Mouse (Mus musculus) forebrain, postnatal 0 days (tissue): ENCODE measurements around the gene 4930469K13Rik. TPM values are rescaled to one million over a fixed set of nuclear protein-coding genes. Genes with fewer than 3 reads are reported as not detected.

Experiments
- ATAC-seq: fragments of 200-750 bp; cut with Nextera tagmentation; 2 replicates; pipeline ENCODE4 v1.8.0; 2017; ENCODE audit warnings: mild to moderate bottlenecking, moderate library complexity
- DNase-seq: peaks from one replicate; pipeline ENCODE4 v3.0.0-alpha.2; 2015
- H3K27ac ChIP-seq: fragments of 300-500 bp; sonication (generic); 2 replicates; pipeline ENCODE4 v1.5.1; 2014; ENCODE audit warnings: low read depth, mild to moderate bottlenecking, antibody characterized with exemption, low read length, moderate library complexity, mixed read lengths
- H3K27me3 ChIP-seq: fragments of 300-500 bp; sonication (generic); 2 replicates; pipeline ENCODE4 v1.6.1; 2014; ENCODE audit warnings: mild to moderate bottlenecking, low read length, mixed read lengths; ENCODE audit not compliant: insufficient read depth
- H3K36me3 ChIP-seq: fragments of 300-500 bp; sonication (generic); 2 replicates; pipeline ENCODE4 v1.6.1; 2014; ENCODE audit warnings: mild to moderate bottlenecking, moderate library complexity; ENCODE audit not compliant: insufficient read depth
- H3K4me1 ChIP-seq: fragments of 300-500 bp; sonication (generic); 2 replicates; pipeline ENCODE4 v1.6.1; 2014; ENCODE audit warnings: antibody characterized with exemption; ENCODE audit not compliant: insufficient read depth
- H3K4me2 ChIP-seq: fragments of 300-500 bp; sonication (generic); 2 replicates; pipeline ENCODE4 v1.6.1; 2014; ENCODE audit warnings: low read depth, mild to moderate bottlenecking, moderate library complexity
- H3K4me3 ChIP-seq: fragments of 300-500 bp; sonication (generic); 2 replicates; pipeline ENCODE4 v1.5.1; 2014; ENCODE audit warnings: low read depth, low read length, mixed read lengths
- H3K9ac ChIP-seq: fragments of 300-500 bp; sonication (generic); 2 replicates; pipeline ENCODE4 v1.6.1; 2014; ENCODE audit warnings: mild to moderate bottlenecking
- H3K9me3 ChIP-seq: fragments of 300-500 bp; sonication (generic); 2 replicates; pipeline ENCODE4 v1.6.1; 2016; ENCODE audit warnings: low read length
- CTCF ChIP-seq: sonication (generic); IDR thresholded peaks from 2 replicates; pipeline ENCODE4 v1.5.1; 2016; ENCODE audit warnings: antibody characterized with exemption, control low read depth, low read depth
- whole genome bisulfite sequencing: fragments of 180-500 bp; shearing (Covaris S2); extraction: QIAGEN DNeasy Blood & Tissue Kit; methylation state at CpG from one replicate; pipeline ENCODE4 v1.1.7; 2014; 5-methylcytosine and 5-hydroxymethylcytosine counted together
- polyA plus RNA-seq: library from polyadenylated mRNA; unstranded; fragments of >200 nt; fragmentation: Nextera tagmentation; extraction: Ambion mirVana; gene quantifications from 2 replicates; pipeline ENCODE4 v1.2.1, GENCODE M21; 2015
- total RNA-seq: library from RNA; depleted of rRNA; stranded (reverse); fragments of >200 nt; gene quantifications from 2 replicates; pipeline ENCODE4 v1.2.3, GENCODE M21; 2014

4930469K13Rik gene
- total and polyA plus RNA-seq, 2 experiments from 2014 or later, result not detected

DNA sequence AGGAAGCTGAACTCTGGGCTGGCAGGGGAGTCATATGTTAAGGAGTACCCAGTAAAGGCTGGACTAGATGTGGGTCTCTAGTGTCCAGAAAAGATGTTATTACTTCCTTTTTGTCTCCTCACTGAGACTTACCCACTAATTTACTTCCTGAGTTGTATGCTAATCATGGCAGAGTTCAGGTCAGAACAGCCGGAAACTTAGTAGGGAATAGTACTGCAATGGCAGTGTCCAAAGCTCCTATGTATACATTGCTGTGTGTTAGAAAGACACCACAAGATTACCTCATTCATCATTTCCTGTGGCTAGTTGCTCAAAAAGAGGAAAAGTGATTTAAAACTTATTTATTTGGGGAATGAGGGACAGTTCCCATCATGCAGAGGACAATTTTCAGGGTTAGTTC is 73.3 kb downstream of the 4930469K13Rik start:
- no peak overlapping the region for H3K9ac ChIP-seq
- DNase-seq, result no peak
- H3K4me3 ChIP-seq, result no peak overlapping the region
- no peaks in the 10 kb centered on the region for H3K4me1 ChIP-seq
- WGBS, result 91% methylated on average over 1 of the region's 1 CpGs
- H3K27me3 ChIP-seq, result no peaks in the 10 kb centered on the region
- no peaks in the 10 kb centered on the region for H3K36me3 ChIP-seq
- no peak overlapping the region for H3K27ac ChIP-seq
- TF ChIP-seq CTCF, result no peak
- ATAC-seq, result no peak
- H3K4me2 ChIP-seq, result no peak overlapping the region
- H3K9me3 ChIP-seq, result no peaks in the 10 kb centered on the region

DNA sequence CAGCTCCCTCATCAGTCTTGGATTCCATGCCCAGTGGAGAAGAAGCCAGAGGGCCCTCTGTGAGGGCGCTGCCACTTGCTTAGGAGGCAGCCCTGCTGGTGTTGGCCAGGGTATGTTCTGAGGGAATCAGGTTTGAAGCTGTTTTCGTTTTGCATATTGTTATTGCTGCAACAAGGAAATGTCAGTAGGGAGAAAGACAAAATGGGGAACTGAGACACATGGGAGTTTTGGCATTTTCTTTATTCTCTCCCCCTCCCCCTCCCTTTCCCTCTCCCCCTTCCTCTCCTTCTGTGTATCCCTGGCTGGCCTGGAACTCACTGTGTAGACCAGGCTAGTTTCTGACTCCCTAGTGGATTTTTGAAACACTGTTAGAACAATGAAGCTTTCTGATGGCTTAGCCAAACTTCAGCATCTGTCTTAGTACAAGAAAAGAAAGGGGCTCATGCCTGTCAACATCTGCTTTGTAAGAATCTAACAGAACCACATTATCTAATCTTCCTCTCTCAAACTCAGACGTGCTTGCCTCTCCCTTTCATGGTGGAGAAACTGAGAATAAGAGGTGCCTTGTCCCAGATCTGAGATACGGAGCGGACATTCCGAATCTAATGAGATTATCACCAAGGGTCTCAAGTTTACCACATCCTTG is 86.2 kb downstream of the 4930469K13Rik start:
- Histone ChIP-seq H3K36me3 (no peaks in the 10 kb centered on the region), H3K27ac (no peak overlapping the region), H3K27me3 (no peaks in the 10 kb centered on the region), H3K9ac (no peak overlapping the region), H3K4me1 (no peaks in the 10 kb centered on the region), H3K4me2 (no peak overlapping the region), H3K9me3 (no peaks in the 10 kb centered on the region), H3K4me3 (no peak overlapping the region)
- WGBS, result 73% methylated on average over 6 of the region's 6 CpGs
- no peak for TF ChIP-seq CTCF
- DNase-seq (no peak), ATAC-seq (no peak)

DNA sequence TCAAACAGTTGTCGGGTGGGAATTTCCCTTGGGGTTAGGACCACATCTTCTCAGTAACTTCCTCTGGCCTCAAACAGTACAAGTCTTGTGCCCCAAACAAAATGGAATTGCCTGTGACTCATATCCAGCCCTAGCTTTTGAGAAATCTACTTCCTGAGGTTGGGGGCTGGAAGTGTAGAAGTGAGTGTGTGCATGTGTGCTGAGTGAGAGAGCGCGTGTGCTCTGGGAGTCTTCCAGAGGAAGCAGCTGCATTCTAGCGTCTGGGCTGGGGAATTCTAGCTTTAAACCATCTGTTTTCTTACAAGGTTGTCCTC is 87.5 kb downstream of the 4930469K13Rik start:
- Histone ChIP-seq H3K36me3 (no peaks in the 10 kb centered on the region), H3K9me3 (no peaks in the 10 kb centered on the region), H3K27me3 (no peaks in the 10 kb centered on the region), H3K4me2 (no peak overlapping the region), H3K4me1 (no peaks in the 10 kb centered on the region), H3K9ac (no peak overlapping the region), H3K27ac (no peak overlapping the region), H3K4me3 (no peak overlapping the region)
- WGBS, result 73% methylated on average over 4 of the region's 4 CpGs
- ATAC-seq (no peak), DNase-seq (no peak)
- no peak for TF ChIP-seq CTCF

DNA sequence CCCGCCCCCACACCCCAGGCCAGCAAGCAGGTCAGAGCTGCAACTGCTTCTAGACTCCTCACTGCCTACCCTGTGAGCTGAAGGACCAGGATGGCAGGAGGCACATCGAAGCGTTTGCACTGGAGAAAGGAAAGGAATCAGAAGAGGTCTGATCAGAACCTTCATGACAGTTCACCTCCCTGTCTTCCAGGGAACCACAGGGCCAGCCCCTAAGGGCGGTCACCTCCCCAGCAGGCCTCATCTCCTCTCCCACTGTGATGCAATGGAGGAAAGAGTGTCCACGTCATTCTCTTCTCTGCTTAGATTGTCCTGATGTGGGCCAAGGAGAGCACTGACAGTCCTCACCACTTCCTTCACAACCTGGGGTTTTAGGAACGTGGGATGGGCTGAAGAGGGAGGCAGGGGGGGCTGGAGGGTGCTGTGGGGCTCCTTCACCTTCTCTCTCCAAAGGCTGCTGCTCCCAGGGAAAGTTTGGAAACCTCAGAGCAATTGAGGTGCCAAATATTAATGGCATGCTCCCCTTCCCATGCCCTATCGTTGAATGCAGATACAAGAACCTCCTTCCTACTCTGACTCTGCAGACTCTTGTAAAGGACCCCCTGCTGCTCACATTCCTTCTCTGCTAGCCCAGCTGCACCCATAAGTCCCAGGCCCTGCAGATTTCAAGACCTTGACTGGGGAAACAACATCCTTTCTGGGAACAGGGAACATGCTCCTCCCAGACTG is 88.1 kb downstream of the 4930469K13Rik start:
- Histone ChIP-seq H3K27ac (no peak overlapping the region), H3K27me3 (no peaks in the 10 kb centered on the region), H3K36me3 (no peaks in the 10 kb centered on the region), H3K4me3 (no peak overlapping the region), H3K9ac (no peak overlapping the region), H3K4me2 (no peak overlapping the region), H3K9me3 (no peaks in the 10 kb centered on the region), H3K4me1 (no peaks in the 10 kb centered on the region)
- ATAC-seq, result no peak
- no peak for DNase-seq
- no peak for TF ChIP-seq CTCF
- WGBS, result 83% methylated on average over 7 of the region's 7 CpGs

DNA sequence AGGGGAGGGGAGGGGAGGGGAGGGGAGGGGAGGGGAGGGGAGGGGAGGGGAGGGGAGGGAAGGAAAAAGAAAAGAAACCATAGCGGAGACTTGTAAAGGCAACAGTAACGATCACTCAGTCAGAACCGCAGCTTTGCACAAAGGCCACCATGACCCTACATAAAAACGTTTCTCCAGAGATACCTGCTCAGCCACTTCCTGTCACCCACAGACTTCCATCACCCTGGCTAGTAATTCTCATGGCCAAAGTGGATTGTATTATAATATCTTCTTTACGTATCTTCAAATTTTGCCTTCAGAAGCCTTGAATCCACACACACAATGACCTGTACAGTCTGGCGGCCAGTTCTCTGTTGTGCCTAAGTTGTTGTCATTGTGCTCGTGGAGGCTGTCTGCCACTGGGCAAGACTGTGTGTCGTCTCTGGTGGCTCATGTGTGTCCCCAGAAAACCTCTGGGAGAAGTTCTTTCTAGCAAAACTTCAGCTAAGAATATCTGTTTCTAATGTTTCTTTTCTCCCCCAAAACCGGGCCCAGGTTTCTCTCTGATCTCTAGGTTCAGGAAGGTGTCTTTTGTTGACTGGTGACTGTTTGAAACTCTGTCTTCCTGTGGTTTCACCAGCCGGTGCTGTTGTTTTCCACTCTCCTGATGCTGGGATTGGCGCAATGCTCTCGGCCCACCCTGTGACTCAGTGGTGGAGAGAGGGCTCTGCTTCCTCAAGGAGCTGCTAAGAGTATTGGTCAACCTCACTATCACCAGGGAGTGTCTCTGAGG is 88.9 kb downstream of the 4930469K13Rik start:
- ATAC-seq (no peak), DNase-seq (no peak)
- Histone ChIP-seq H3K9ac (no peak overlapping the region), H3K4me3 (no peak overlapping the region), H3K36me3 (no peaks in the 10 kb centered on the region), H3K27me3 (no peaks in the 10 kb centered on the region), H3K27ac (no peak overlapping the region), H3K9me3 (no peaks in the 10 kb centered on the region), H3K4me2 (no peak overlapping the region), H3K4me1 (no peaks in the 10 kb centered on the region)
- WGBS, result 66% methylated on average over 12 of the region's 12 CpGs
- no peak for TF ChIP-seq CTCF

DNA sequence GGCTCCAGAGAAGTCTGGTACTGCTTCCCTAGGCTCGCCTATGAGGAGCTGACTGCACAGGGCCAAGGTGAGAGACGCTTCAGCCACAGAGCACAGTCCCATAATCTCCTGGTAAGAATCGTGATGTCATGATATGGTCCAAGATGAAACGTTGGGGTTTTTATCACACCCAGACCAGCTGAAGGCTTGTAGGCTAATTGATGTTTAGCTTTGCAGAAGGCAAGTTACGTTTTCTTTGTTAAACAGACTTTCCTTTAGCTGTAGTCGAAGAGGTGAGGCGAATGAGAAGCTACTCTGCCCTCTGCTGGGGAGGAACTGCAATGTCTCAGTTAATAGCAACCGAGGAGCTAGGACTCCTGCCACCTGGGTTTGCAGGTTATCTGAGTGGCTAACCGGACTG is 89.7 kb downstream of the 4930469K13Rik start:
- Histone ChIP-seq H3K9ac (no peak overlapping the region), H3K9me3 (no peaks in the 10 kb centered on the region), H3K27me3 (no peaks in the 10 kb centered on the region), H3K36me3 (no peaks in the 10 kb centered on the region), H3K4me3 (no peak overlapping the region), H3K4me1 (no peaks in the 10 kb centered on the region), H3K27ac (no peak overlapping the region), H3K4me2 (no peak overlapping the region)
- DNase-seq (peak; percentile 78), ATAC-seq (peak; percentile 60; the same call in 1 of the 2 replicates)
- 43% methylated on average over 9 of the region's 9 CpGs for WGBS
- peak; percentile 78 for TF ChIP-seq CTCF

DNA sequence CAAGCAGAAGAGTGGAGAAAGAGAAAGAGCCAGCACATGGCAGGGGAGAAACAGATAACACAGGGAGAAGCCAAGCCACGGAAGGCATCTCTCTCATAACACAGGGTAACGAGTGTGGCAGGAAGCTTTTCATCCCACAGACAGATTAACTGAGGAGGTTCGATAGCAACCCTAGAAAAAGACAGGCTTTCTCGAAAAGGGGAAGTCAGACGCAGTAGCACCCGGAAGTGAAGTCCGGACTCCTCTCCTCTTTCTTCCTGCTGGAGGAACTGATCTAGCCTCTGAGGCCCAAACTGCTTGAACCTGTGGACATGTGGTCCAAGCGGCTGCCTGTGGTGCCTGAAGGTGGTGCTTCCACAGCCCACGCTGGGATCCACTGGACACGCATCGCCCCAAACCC is 90.1 kb downstream of the 4930469K13Rik start:
- H3K36me3 ChIP-seq, result no peaks in the 10 kb centered on the region
- ATAC-seq (no peak), DNase-seq (no peak)
- no peaks in the 10 kb centered on the region for H3K9me3 ChIP-seq
- H3K4me3 ChIP-seq, result no peak overlapping the region
- no peak overlapping the region for H3K9ac ChIP-seq
- H3K4me2 ChIP-seq, result no peak overlapping the region
- H3K27ac ChIP-seq, result no peak overlapping the region
- no peaks in the 10 kb centered on the region for H3K27me3 ChIP-seq
- whole genome bisulfite sequencing, result 85% methylated on average over 11 of the region's 11 CpGs
- H3K4me1 ChIP-seq, result no peaks in the 10 kb centered on the region
- TF ChIP-seq CTCF, result no peak
